Mouse (Mus musculus) midbrain, embryonic 10.5 days (tissue): ENCODE measurements around the gene Tex35. TPM values are rescaled to one million over a fixed set of nuclear protein-coding genes. Genes with fewer than 3 reads are reported as not detected.

ENCODE experiments used
- DNase-seq: peaks from one replicate; pipeline ENCODE4 v3.0.0-alpha.2; 2017; ENCODE audit warnings: low spot score
- H3K27ac ChIP-seq: fragments of 300-500 bp; sonication (generic); replicated peaks from 2 replicates; pipeline ENCODE4 v1.5.1; 2016; ENCODE audit warnings: mild to moderate bottlenecking
- H3K27me3 ChIP-seq: fragments of 300-500 bp; sonication (generic); 2 replicates; pipeline ENCODE4 v1.6.1; 2016; ENCODE audit warnings: low read depth, mild to moderate bottlenecking; ENCODE audit not compliant: poor library complexity, severe bottlenecking
- H3K36me3 ChIP-seq: fragments of 300-500 bp; sonication (generic); 2 replicates; pipeline ENCODE4 v1.6.1; 2016; ENCODE audit warnings: mild to moderate bottlenecking, moderate library complexity
- H3K4me1 ChIP-seq: fragments of 300-500 bp; sonication (generic); 2 replicates; pipeline ENCODE4 v1.6.1; 2016
- H3K4me3 ChIP-seq: fragments of 300-500 bp; sonication (generic); 2 replicates; pipeline ENCODE4 v1.5.1; 2016; ENCODE audit warnings: mild to moderate bottlenecking, moderate library complexity
- H3K9me3 ChIP-seq: fragments of 300-500 bp; sonication (generic); replicated peaks from 2 replicates; pipeline ENCODE4 v1.6.1; 2016; ENCODE audit warnings: mild to moderate bottlenecking
- WGBS: fragments of 180-500 bp; shearing (Covaris S2); methylation state at CpG from one replicate; pipeline ENCODE4 v1.1.7; 2016; 5-methylcytosine and 5-hydroxymethylcytosine counted together
- polyA plus RNA-seq: library from polyadenylated mRNA; unstranded; fragments of >200 nt; fragmentation: Nextera tagmentation; extraction: Ambion mirVana; gene quantifications from 2 replicates; pipeline ENCODE4 v1.2.1, GENCODE M21; 2016

The Tex35 gene
- polyA plus RNA-seq = not detected in 2 replicates

GRCm38 (mm10) chr1:157108580-157108979 is at the start of gene Tex35:
Tex35 (minus strand) TSS chr1:157108680.
- no peaks in the 10 kb centered on the region for H3K27me3 ChIP-seq
- WGBS = 81% methylated on average over 4 of the region's 4 CpGs

GRCm38 (mm10) chr1:157153781-157154180 is 45.3 kb upstream of the Tex35 start:
- Histone ChIP-seq H3K4me3 (no peak overlapping the region), H3K4me1 (peaks cover 22% of the 10 kb centered on the region), H3K9me3 (no peaks in the 10 kb centered on the region), H3K36me3 (peaks cover 25% of the 10 kb centered on the region), H3K27ac (peak overlapping the region; percentile 76), H3K27me3 (no peaks in the 10 kb centered on the region)
- no peak for DNase-seq

More at GRCm38 (mm10) chr1:157108580-157108979, at the start of gene Tex35:
- no peak within 1 kb of the TSS for H3K4me3 ChIP-seq
- H3K4me1 ChIP-seq = peaks cover 6% of the 10 kb centered on the region; the same call in 1 of the 2 replicates
- no peaks in the 10 kb centered on the region for H3K36me3 ChIP-seq
- H3K27ac ChIP-seq = no peak within 1 kb of the TSS
- no peak for DNase-seq
- no peaks in the 10 kb centered on the region for H3K9me3 ChIP-seq

DNA sequence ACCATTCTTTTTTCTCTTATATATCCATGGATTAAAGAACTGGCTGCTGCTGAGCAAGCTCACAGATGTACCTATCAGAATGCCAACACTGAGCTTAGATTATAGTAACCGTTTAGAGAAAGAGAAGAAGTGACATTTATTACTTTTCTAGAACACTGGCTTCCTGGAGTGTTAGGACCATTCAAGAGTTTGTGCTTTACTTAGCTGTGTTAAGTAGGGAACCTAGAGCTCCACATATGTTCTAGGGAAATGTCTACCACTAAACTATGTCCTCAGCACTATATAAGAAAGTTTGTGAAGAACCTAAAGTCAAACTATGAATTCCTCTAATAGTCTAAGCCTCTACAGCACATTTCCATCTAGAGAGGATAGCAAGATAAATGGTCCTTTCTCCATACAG is 41.6 kb upstream of the Tex35 start:
- H3K36me3 ChIP-seq = peaks cover 31% of the 10 kb centered on the region
- H3K27ac ChIP-seq = no peak overlapping the region
- H3K4me1 ChIP-seq = peaks cover 21% of the 10 kb centered on the region
- no peak overlapping the region for H3K4me3 ChIP-seq
- H3K9me3 ChIP-seq = no peaks in the 10 kb centered on the region
- WGBS = 89% methylated on average over 1 of the region's 1 CpGs
- DNase-seq = no peak
- H3K27me3 ChIP-seq = no peaks in the 10 kb centered on the region

- Histone ChIP-seq H3K4me1 (no peaks in the 10 kb centered on the region), H3K4me3 (no peak overlapping the region), H3K27ac (no peak overlapping the region), H3K27me3 (no peaks in the 10 kb centered on the region), H3K36me3 (peaks cover 66% of the 10 kb centered on the region), H3K9me3 (no peaks in the 10 kb centered on the region)
- DNase-seq = no peak
- WGBS = 98% methylated on average over 3 of the region's 3 CpGs
These were observed 36.1 kb upstream of the Tex35 start for GRCm38 (mm10) chr1:157144621-157145020.

DNA sequence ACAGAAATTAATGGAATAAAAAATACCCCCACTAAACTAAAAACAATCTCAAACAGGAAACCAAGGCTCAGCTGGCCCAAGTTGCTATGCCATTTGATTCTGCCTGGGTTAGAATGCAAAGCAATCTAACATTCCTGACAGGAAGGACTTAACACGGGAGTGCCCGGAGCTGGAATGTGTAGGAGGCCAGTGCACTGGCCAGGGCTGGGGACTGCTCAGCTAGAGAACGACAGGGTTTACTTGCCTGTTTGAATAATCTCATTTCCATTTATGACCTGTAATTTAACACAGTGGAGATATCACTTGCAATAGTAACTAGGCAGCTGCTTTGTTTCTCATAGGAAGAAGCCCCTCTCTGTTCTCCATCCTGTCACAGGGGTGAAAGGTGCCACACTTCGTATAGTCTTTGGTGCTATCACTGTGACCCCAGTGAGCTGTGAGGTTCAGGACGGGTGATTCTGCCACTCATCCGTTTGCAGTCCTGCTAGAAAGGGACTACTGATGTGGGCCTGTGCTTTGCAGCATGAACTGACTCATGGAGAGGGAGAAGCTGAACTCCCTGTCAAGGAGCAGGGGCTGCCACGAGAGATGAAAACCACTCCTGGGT is 34.9 kb upstream of the Tex35 start:
- peaks cover 69% of the 10 kb centered on the region for H3K36me3 ChIP-seq
- 72% methylated on average over 7 of the region's 7 CpGs for WGBS
- no peaks in the 10 kb centered on the region for H3K9me3 ChIP-seq
- H3K27me3 ChIP-seq = no peaks in the 10 kb centered on the region
- no peak overlapping the region for H3K4me3 ChIP-seq
- no peak for DNase-seq
- no peaks in the 10 kb centered on the region for H3K4me1 ChIP-seq
- H3K27ac ChIP-seq = no peak overlapping the region

GRCm38 (mm10) chr1:157141014-157141413 is 32.5 kb upstream of the Tex35 start:
- WGBS = 93% methylated on average over 3 of the region's 3 CpGs
- no peak for DNase-seq
- H3K4me1 ChIP-seq = no peaks in the 10 kb centered on the region
- no peaks in the 10 kb centered on the region for H3K27me3 ChIP-seq
- no peak overlapping the region for H3K4me3 ChIP-seq
- H3K36me3 ChIP-seq = peaks cover 55% of the 10 kb centered on the region
- no peaks in the 10 kb centered on the region for H3K9me3 ChIP-seq
- H3K27ac ChIP-seq = no peak overlapping the region

- no peaks in the 10 kb centered on the region for H3K4me1 ChIP-seq
These were observed 29.4 kb upstream of the Tex35 start for GRCm38 (mm10) chr1:157137854-157138241.

GRCm38 (mm10) chr1:157137132-157137853 is 28.8 kb upstream of the Tex35 start:
- H3K4me1 ChIP-seq = no peaks in the 10 kb centered on the region
- no peak for DNase-seq
- H3K4me3 ChIP-seq = no peak overlapping the region
- peaks cover 39% of the 10 kb centered on the region for H3K36me3 ChIP-seq
- WGBS = 90% methylated on average over 9 of the region's 9 CpGs
- no peaks in the 10 kb centered on the region for H3K27me3 ChIP-seq
- H3K9me3 ChIP-seq = no peaks in the 10 kb centered on the region
- no peak overlapping the region for H3K27ac ChIP-seq

More at GRCm38 (mm10) chr1:157137854-157138241, 29.4 kb upstream of the Tex35 start:
- no peaks in the 10 kb centered on the region for H3K27me3 ChIP-seq
- no peak overlapping the region for H3K4me3 ChIP-seq
- DNase-seq = no peak
- no peak overlapping the region for H3K27ac ChIP-seq
- peaks cover 39% of the 10 kb centered on the region for H3K36me3 ChIP-seq
- 95% methylated on average over 1 of the region's 1 CpGs for WGBS
- no peaks in the 10 kb centered on the region for H3K9me3 ChIP-seq

DNA sequence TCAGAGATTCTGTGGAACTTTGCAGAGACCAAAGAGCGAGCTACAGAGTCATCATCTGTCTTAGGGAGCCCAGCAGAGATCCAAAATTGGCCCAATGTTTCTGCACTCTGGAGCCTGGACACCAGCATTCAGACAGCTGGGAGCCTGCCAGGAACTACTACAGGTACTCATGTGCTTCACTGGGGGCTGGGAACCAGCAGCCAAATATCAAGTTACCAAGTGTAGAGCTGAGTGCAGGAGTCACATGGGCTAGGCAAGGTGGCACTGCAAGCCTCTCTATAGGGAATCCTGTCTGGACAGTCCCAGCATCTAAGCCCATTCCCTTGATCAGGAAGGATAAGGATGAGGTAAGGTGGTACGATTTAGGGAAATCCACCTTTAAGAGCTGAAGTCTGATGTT is 19.7 kb upstream of the Tex35 start:
- Histone ChIP-seq H3K27ac (no peak overlapping the region), H3K9me3 (no peaks in the 10 kb centered on the region), H3K4me3 (no peak overlapping the region), H3K36me3 (peaks cover 9% of the 10 kb centered on the region; the same call in 1 of the 2 replicates), H3K4me1 (no peaks in the 10 kb centered on the region), H3K27me3 (no peaks in the 10 kb centered on the region)
- WGBS = 84% methylated on average over 2 of the region's 2 CpGs
- no peak for DNase-seq

DNA sequence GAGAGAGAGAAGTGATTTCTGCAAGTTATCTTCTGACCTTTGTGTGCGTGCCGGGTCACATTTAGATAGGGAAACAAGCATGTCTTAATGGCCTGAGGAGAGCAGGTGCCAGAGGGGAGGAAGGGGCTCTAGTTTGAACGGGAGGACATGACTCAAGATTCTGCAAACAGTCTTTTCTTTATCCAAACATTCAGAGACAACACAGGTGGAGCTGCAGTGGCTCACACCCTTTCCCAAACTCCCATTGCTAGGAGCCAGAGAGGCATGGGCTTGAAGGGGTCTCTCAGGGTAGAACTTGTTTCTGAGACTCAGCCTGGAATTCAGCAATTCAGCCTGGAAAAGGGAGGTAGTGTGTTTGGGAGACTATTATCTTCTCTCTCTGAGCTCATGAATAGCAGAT is 15.4 kb upstream of the Tex35 start:
- no peak for DNase-seq
- Histone ChIP-seq H3K27ac (no peak overlapping the region), H3K4me1 (no peaks in the 10 kb centered on the region), H3K4me3 (no peak overlapping the region), H3K36me3 (no peaks in the 10 kb centered on the region), H3K9me3 (no peaks in the 10 kb centered on the region), H3K27me3 (no peaks in the 10 kb centered on the region)
- WGBS = 90% methylated on average over 3 of the region's 3 CpGs

GRCm38 (mm10) chr1:157119168-157119567 is 10.7 kb upstream of the Tex35 start:
- Histone ChIP-seq H3K4me1 (no peaks in the 10 kb centered on the region), H3K4me3 (no peak overlapping the region), H3K9me3 (no peaks in the 10 kb centered on the region), H3K36me3 (no peaks in the 10 kb centered on the region), H3K27ac (no peak overlapping the region), H3K27me3 (no peaks in the 10 kb centered on the region)
- no peak for DNase-seq
- WGBS = 94% methylated on average over 6 of the region's 6 CpGs

DNA sequence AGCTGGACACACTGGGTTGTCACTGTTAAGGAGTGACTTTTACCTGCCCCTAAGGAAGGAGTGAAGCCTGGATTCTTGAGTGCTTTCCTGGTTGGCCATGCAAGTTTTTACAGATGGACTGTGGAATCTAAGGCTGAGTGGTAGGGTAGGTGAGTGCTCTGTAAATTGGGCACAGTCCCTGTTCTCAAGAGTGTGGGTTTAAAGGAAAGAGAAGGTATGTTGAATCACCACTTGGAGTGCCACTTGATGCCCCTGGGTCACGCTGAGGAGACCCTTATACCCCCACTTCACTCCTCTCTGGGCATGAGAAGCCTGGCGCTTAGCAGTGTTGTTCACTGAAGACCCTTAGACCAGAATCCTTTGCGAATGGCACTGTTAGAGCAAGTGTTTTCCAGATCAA is 9.0 kb upstream of the Tex35 start:
- no peak for DNase-seq
- Histone ChIP-seq H3K36me3 (no peaks in the 10 kb centered on the region), H3K27me3 (no peaks in the 10 kb centered on the region)

DNA sequence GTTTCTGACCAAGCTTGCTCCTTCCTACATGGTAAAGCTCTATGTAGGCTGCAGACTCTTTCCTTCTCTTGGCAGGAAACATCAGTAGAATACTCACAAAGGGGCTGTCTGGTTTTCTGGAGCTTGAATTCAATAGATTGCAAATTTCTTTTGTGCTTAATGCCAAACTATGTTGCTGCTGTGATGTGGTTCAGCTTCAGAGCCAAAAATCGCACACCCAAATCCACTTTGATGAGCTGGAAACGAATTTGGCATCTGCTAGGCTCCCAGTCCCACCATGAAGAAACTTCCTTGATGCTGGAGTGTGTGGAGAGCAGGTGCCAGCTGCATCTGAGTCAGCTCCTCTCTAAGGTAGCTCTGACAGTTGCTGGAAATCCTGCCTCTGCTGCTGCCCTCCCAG is 6.0 kb upstream of the Tex35 start:
- H3K36me3 ChIP-seq = no peaks in the 10 kb centered on the region
- DNase-seq = no peak
- whole genome bisulfite sequencing = 80% methylated on average over 2 of the region's 2 CpGs

More for the DNA sequence above, 9.0 kb upstream of the Tex35 start:
- 90% methylated on average over 3 of the region's 3 CpGs for WGBS
- Histone ChIP-seq H3K4me1 (no peaks in the 10 kb centered on the region), H3K27ac (no peak overlapping the region), H3K9me3 (no peaks in the 10 kb centered on the region), H3K4me3 (no peak overlapping the region)

More for the DNA sequence above, 6.0 kb upstream of the Tex35 start:
- Histone ChIP-seq H3K4me3 (no peak overlapping the region), H3K9me3 (no peaks in the 10 kb centered on the region), H3K27ac (no peak overlapping the region), H3K27me3 (no peaks in the 10 kb centered on the region), H3K4me1 (no peaks in the 10 kb centered on the region)
